Mouse (Mus musculus) lung, postnatal 25 days (tissue): ENCODE measurements at regions not wholly inside any gene's neighbourhood (a gene's known extent, or its start where the extent isn't known, plus 50 kb on each side); places are given as distances from the start of the nearest gene placed in this dataset.

Experiments used
- DNase-seq: peaks from one replicate; pipeline ENCODE4 v3.0.0; 2022; ENCODE audit warnings: low spot score

GRCm38 (mm10) chr10:67439042-67439635, 96.1 kb upstream of the Egr2 start:
- DNase-seq: peak; percentile 64

GRCm38 (mm10) chr10:67439844-67440243, 95.4 kb upstream of the Egr2 start:
- no peak for DNase-seq

DNA sequence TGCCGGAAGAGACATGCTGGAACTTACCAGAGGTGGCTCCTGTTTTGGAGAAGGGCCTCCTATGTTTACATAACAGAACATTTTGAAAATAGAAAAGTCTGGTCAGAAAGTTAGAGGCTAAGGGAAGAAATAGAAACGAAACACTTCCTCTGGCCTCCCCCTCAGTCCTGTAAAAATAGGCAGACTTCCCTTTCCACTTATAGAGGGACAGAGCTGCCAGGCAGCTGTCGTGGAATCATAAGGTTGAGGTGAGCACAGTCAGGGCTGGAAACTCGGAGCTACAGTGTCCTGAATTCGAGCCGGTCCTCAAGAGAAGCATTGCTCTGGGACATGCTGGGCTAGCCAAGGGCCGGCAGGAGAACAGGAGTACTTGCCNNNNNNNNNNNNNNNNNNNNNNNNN, 94.0 kb upstream of the Egr2 start:
- DNase-seq: no peak

DNA sequence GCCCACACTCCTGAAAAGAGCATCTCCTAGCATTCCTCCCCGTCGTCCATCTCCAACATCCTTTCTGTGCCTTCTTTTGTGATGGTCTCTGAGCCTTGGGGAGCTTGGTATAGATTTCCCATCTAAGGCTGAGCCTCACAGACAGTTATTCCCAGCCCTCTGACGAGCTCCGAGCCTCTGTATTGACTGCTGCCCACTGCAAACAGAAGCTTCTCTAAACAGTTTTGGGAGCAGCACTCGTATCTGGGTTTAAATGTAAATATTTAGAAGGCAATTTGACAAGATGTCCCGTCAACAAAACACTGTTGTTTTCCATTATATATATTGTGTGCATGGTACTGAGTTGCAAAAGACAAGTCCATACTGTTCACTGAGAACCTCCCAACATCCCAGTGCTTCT, 86.4 kb upstream of the Egr2 start:
- DNase-seq: no peak

GRCm38 (mm10) chr10:67454149-67454548, 81.1 kb upstream of the Egr2 start:
- DNase-seq: no peak

DNA sequence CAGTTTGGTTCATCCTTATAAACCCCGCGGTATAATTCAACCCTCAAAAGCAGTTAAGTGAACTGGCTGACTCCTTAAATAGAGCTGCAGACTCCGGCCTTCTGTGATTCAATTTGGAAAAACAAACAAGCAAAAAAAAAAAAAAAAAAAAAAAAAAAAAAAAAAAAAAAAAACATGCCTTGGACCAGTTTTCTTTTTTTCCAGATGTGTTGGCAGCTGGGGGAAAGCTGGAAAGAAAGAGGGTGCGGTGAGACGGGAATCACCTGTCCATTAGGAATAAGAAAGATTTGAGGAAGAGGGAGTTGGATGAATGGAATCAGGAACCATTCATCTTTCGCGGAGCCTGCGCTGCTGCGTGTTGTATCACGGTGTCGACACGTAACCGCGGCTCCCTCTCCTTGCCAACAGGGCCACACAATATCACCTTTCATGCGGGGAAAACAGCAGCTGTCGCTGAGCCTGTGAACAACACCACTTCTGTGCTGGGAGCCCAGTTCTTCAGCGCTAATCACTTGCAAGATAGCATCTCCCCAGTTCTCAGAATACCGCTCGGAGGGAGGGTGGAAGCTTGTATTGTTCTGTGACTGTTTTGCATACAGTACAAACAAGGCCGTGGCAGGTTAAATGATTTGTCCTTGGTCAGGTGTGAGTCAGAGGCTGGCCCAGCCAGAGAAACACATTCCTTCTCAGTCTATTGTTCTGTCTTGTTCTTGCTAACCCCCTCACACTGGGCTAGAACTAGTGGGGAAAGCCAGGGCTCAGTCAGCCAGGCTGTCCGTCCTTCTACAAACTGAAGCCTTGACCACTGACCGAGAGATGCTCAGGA, 76.6 kb upstream of the Egr2 start:
- DNase-seq: no peak

DNA sequence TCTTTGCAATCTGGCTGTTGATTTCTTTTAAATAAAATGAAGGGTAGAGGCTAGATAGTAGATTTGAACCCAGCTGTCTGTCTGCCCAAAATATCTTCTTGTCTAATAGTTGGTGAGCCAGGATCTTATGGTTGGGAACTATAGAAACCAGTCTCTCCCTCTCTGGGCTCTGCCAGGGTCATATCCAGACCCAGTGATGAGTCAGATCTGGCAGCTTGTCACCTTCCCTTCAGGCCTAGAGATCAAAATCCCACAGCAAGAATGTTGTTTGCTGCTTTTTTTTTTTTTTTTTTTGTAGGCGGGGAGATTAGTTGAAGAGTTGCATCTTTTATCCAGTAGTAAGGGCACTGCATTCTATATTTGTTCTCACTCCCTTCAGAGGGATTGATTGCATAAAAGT, 74.0 kb upstream of the Egr2 start:
- DNase-seq: no peak

DNA sequence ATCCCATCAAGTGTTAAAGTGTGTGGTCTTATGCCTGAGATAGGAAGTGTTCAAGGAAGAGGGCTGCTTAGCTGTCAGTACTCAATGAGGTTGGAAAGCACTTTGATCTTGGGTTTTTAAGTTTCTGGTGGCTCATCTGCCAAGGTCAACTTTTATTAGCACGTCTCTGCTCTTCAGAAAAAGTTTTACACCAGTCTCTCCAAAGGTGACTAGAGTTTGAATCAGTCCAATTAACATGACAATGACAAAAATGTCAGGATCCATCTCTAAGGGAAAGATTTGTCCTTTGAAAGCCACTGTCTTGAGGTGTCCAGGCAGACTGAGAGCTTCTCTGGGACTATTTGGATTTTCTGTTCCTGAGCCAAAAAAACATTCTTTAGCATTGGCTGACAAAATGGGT, 73.4 kb upstream of the Egr2 start:
- no peak for DNase-seq

DNA sequence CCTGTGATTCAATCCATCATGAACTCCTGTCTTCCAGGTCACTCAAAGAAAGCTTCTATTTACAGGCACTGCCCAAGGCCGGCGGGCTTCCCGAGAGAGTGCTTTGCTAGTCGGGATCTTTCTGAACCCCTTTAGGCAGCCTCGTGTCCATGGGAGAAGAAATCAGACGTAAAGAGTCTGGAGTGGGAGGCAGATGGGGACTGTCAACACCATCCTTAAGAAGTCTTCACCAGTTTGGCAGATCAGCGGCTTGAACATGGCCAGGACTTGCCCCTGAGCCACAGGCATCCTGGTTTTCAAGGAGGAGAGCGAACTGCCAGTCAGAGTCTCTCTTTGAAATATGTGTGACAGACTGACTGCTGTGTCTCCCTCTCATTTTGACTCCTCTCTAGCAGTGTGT, 66.6 kb upstream of the Egr2 start:
- DNase-seq: no peak

- DNase-seq: no peak
Measured at GRCm38 (mm10) chr10:67473016-67473415, 62.3 kb upstream of the Egr2 start.

- DNase-seq: no peak
Measured at GRCm38 (mm10) chr10:67474336-67474735, 60.9 kb upstream of the Egr2 start.

DNA sequence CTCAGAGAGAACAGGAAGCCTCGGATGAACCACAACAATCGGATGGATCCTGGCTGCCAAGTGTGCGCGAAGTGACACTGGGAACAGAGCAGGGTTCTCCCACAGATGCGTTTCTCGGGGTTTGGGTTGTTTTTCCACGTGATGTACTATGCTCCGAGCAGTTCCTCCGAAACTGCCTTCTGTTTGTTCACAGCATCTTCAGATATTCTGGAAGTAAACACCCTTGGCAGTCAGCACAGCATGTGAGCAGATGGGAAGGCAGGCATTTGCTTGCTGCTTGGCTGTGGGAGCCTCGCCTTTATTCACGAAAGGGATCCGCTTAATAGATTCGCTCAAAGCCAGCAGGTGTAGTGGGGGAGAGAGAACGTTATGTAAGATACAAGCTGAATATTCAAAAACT, 53.0 kb upstream of the Egr2 start:
- DNase-seq: no peak

DNA sequence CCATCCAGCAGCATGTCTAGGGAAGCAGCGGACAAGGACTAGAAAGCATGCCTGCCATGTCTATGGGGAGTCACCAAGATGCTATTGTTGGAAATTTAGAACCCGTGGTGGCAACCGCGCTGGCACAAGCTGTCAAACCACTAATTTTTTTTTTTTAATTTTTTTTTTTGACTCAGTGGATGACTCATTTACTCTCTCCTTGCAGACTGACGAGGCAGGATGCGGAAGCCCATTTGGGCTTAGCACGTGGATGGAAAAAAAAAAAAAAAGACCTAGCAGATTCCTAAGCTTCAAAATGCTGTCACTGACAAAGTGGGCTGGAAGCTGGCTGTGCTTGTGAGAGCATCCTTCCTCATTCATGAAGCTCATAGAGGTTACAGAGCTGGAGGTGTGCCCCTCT, 51.9 kb upstream of the Egr2 start:
- no peak for DNase-seq

GRCm38 (mm10) chr10:67484091-67484745, 51.1 kb upstream of the Egr2 start:
- no peak for DNase-seq
